Mouse (Mus musculus): ENCODE measurements around the gene Gtpbp1.

DNA sequence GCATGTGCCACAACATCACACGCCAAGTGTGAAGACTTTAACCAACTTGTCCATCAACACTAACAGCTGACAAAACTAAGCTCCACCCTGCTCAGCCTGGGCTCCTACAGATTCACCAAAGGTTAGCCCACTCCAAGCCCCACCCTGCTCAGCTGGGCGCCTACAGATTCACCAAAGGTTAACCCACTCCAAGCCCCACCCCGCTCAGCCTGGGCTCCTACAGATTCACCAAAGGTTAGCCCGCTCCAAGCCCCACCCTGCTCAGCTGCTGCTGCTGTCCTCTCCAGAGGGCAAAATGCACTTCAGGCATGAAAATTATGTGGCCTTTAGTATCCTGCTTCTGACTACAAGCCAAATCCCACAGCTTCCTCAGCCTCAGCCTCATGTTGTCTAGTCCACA lies 8.7 kb upstream of the Gtpbp1 start:
- TF ChIP-seq EP300 (IDR thresholded peaks at IDR 0.05; ENCODE audit: insufficient read depth, low read depth, low read length), result no peak
- TF ChIP-seq CTCF (IDR thresholded peaks at IDR 0.05), result no peak
- TF ChIP-seq POLR2A (IDR thresholded peaks at IDR 0.05; ENCODE audit: insufficient read depth, low read depth, low read length), result no peak
